Mouse (Mus musculus) forebrain, embryonic 16.5 days (tissue): Measurements from ENCODE around the gene Dusp12. TPM values are rescaled to one million over a fixed set of nuclear protein-coding genes. Genes with fewer than 3 reads are reported as not detected.

ENCODE experiments used
- ATAC-seq: fragments of 200-750 bp; cut with Nextera tagmentation; 2 replicates; pipeline ENCODE4 v1.8.0; 2017; ENCODE audit warnings: mild to moderate bottlenecking, moderate library complexity
- H3K27ac ChIP-seq: fragments of 300-500 bp; sonication (generic); 2 replicates; pipeline ENCODE4 v1.5.1; 2014; ENCODE audit warnings: low read length, control low read depth
- H3K27me3 ChIP-seq: fragments of 300-500 bp; sonication (generic); replicated peaks from 2 replicates; pipeline ENCODE4 v1.6.1; 2014; ENCODE audit warnings: low read length; ENCODE audit not compliant: control insufficient read depth, insufficient read depth
- H3K36me3 ChIP-seq: fragments of 300-500 bp; sonication (generic); 2 replicates; pipeline ENCODE4 v1.6.1; 2014; ENCODE audit not compliant: control insufficient read depth, insufficient read depth
- H3K4me1 ChIP-seq: fragments of 300-500 bp; sonication (generic); replicated peaks from 2 replicates; pipeline ENCODE4 v1.6.1; 2014; ENCODE audit warnings: low read length; ENCODE audit not compliant: control insufficient read depth, insufficient read depth
- H3K4me2 ChIP-seq: fragments of 300-500 bp; sonication (generic); 2 replicates; pipeline ENCODE4 v1.6.1; 2014; ENCODE audit warnings: mild to moderate bottlenecking, low read length, control low read depth
- H3K4me3 ChIP-seq: fragments of 300-500 bp; sonication (generic); replicated peaks from 2 replicates; pipeline ENCODE4 v1.5.1; 2014; ENCODE audit warnings: mild to moderate bottlenecking, low read length, control low read depth
- H3K9ac ChIP-seq: fragments of 300-500 bp; sonication (generic); replicated peaks from 2 replicates; pipeline ENCODE4 v1.6.1; 2014; ENCODE audit warnings: low read depth, low read length, control low read depth
- H3K9me3 ChIP-seq: fragments of 300-500 bp; sonication (generic); 2 replicates; pipeline ENCODE4 v1.6.1; 2016; ENCODE audit warnings: low read length; ENCODE audit not compliant: control insufficient read depth
- WGBS: fragments of 180-500 bp; shearing (Covaris S2); extraction: QIAGEN DNeasy Blood & Tissue Kit; methylation state at CpG from one replicate; pipeline ENCODE4 v1.1.7; 2014; 5-methylcytosine and 5-hydroxymethylcytosine counted together
- polyA plus RNA-seq: library from polyadenylated mRNA; unstranded; fragments of >200 nt; fragmentation: Nextera tagmentation; extraction: Ambion mirVana; gene quantifications from 2 replicates; pipeline ENCODE4 v1.2.1, GENCODE M21; 2015

Dusp12 gene
- polyA plus RNA-seq, 1 experiment from 2014 or later = 39.2 TPM

DNA sequence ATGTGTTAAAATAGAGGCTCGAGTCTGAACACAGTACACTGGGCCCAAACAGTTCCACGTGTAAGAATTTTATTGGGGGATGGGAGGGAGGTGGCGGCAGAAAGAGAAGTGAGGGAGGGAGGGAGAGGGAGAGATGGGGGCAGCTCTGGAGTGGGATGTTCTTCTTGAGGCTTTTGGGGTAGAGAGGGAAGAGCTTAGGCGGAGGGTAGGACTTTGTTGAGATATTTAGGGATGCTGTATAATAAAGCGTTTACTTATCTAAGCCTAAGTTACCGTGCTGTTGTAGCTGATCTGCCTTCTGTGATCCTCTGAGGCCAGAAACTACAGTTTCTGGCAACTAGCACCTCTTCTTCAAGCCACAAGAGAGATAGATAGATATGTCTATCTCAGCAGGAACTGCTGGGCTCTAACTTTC lies 711 bp upstream of the Dusp12 start:
- no peak for ATAC-seq
- H3K4me2 ChIP-seq = no peak overlapping the region
- H3K36me3 ChIP-seq = no peaks in the 10 kb centered on the region
- no peak overlapping the region for H3K4me3 ChIP-seq
- peaks cover 15% of the 10 kb centered on the region for H3K4me1 ChIP-seq
- H3K9ac ChIP-seq = no peak overlapping the region
- WGBS = 57% methylated on average over 6 of the region's 6 CpGs
- no peak overlapping the region for H3K27ac ChIP-seq
- no peaks in the 10 kb centered on the region for H3K27me3 ChIP-seq
- H3K9me3 ChIP-seq = no peaks in the 10 kb centered on the region

DNA sequence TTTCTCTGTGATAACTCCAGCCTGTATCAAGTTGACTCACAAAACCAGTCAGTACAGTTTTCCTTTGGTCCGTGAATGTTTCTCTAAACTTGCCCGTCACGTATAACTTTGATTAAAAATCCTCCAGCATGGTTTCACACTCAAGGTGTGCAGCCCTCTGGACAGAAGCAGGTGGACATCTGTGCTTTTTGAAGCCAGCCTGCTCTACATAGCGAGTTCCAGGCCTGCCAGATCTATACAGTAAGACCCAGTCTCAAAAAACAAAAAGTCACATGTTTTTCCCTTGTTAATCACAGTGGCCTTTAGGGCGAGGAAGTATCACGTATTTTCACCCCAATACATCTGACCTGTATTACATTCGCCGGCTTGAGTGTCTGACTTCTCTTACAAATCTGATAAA lies 950 bp downstream of the Dusp12 start:
- Histone ChIP-seq H3K9me3 (no peaks in the 10 kb centered on the region), H3K9ac (peak overlapping the region; percentile 73), H3K27me3 (no peaks in the 10 kb centered on the region), H3K4me3 (peak overlapping the region; percentile 64), H3K4me2 (peak overlapping the region; percentile 83), H3K27ac (no peak overlapping the region; the same call in 1 of the 2 replicates), H3K4me1 (peaks cover 15% of the 10 kb centered on the region), H3K36me3 (peaks cover under 1% of the 10 kb centered on the region)
- 25% methylated on average over 8 of the region's 8 CpGs for WGBS
- ATAC-seq = no peak

DNA sequence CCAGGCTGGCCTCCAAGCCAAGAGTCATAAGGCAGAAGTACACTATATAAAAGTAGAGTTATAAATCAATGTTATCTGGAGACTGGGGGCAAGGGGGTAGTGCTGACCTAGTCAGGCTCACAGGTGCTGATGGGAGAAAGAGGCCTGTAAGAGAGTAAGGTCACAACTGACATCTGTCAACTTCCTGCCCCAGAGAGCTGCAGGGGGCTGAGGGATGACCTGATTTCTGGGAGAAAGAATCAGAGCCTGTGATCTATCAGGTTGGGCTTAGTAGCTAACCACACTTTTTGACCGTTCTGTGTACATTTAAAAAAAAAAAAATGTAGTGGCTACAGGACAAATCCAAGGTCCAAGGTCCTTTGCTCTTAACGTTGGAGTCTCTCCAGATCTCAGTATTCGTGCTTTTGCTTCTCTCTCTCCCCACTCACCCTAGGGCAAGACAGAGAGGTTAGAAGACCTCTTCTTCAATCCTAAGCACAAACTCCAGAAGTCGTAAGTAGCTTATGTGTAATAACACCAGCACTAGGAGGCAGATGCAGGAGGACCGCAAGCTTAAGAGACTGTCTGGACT lies 2.3 kb downstream of the Dusp12 start:
- 91% methylated on average over 5 of the region's 5 CpGs for WGBS
- no peak for ATAC-seq
- H3K4me2 ChIP-seq = no peak overlapping the region
- no peak overlapping the region for H3K9ac ChIP-seq
- H3K27me3 ChIP-seq = no peaks in the 10 kb centered on the region
- H3K27ac ChIP-seq = no peak overlapping the region
- no peak overlapping the region for H3K4me3 ChIP-seq
- no peaks in the 10 kb centered on the region for H3K9me3 ChIP-seq
- peaks cover 6% of the 10 kb centered on the region for H3K36me3 ChIP-seq
- peaks cover 15% of the 10 kb centered on the region for H3K4me1 ChIP-seq

DNA sequence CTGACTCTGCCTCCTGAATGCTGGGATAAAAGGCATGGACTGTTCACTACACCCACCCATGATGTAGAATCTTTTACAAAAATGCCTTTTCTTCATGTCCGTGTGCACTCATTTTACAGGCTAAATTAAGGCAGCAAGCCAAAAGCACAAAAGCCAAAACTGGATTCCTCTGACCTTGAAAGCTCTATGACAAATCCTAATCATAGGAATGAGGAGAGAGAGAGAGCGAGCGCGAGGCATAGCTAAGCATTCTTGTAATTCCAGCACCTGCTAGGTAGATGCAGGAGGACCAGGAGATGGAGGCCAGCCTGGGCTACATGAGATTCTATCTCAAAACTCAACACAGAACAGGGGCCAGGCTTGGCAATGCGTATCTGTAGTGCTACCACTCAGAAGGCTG lies 8.4 kb downstream of the Dusp12 start:
- H3K4me1 ChIP-seq = no peaks in the 10 kb centered on the region
- no peak overlapping the region for H3K27ac ChIP-seq
- 93% methylated on average over 5 of the region's 5 CpGs for WGBS
- no peaks in the 10 kb centered on the region for H3K9me3 ChIP-seq
- H3K36me3 ChIP-seq = peaks cover 11% of the 10 kb centered on the region
- no peak overlapping the region for H3K4me2 ChIP-seq
- no peaks in the 10 kb centered on the region for H3K27me3 ChIP-seq
- no peak overlapping the region for H3K4me3 ChIP-seq
- no peak for ATAC-seq
- H3K9ac ChIP-seq = no peak overlapping the region

DNA sequence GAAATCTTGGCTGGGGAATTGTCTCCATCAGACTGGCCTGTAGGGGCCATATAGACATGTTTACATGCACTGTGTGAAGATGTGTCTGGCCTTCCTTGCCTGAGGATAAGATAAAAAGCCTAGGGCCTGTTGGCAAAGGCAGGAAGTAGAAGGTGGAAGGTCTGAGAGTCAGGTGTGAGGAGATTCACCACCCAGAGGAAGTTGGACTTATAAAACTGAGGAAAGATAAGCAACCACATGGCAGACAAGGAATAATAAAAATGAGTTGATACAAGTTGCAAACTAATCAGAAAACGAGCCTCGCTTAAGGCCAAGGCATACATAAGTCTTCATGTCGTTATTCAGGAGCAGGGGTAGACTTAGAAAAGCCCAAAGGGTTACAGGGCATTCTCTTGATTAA lies 9.7 kb downstream of the Dusp12 start:
- no peaks in the 10 kb centered on the region for H3K9me3 ChIP-seq
- H3K4me2 ChIP-seq = no peak overlapping the region
- H3K36me3 ChIP-seq = peaks cover 13% of the 10 kb centered on the region
- H3K27me3 ChIP-seq = no peaks in the 10 kb centered on the region
- 93% methylated on average over 3 of the region's 3 CpGs for WGBS
- no peak overlapping the region for H3K4me3 ChIP-seq
- H3K4me1 ChIP-seq = no peaks in the 10 kb centered on the region
- H3K9ac ChIP-seq = no peak overlapping the region
- no peak for ATAC-seq
- H3K27ac ChIP-seq = no peak overlapping the region

DNA sequence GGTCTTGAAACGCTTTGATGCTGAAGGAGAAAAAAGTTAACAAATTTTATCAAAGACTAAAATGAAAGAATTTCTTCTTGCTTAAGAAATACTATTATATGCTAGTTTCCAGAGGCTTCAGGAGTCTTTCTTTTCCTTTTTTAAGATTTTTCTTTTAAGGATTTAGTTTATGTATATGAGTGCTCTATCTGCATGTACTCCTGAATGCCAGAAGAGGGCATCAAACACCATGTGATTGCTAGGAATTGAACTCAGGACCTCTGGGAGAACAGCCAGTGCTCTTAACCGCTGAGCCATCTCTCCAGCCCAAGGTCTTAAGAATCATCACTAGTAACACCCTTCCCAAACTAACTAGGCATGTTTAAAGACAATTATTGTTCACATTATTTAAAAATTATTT lies 13.4 kb downstream of the Dusp12 start:
- no peak overlapping the region for H3K27ac ChIP-seq
- H3K9me3 ChIP-seq = no peaks in the 10 kb centered on the region
- ATAC-seq = no peak
- H3K9ac ChIP-seq = no peak overlapping the region
- peaks cover 7% of the 10 kb centered on the region; the same call in 1 of the 2 replicates for H3K36me3 ChIP-seq
- 87% methylated on average over 2 of the region's 2 CpGs for WGBS
- no peaks in the 10 kb centered on the region for H3K27me3 ChIP-seq
- no peak overlapping the region for H3K4me3 ChIP-seq
- peaks cover 3% of the 10 kb centered on the region; the same call in 1 of the 2 replicates for H3K4me1 ChIP-seq
- no peak overlapping the region for H3K4me2 ChIP-seq

DNA sequence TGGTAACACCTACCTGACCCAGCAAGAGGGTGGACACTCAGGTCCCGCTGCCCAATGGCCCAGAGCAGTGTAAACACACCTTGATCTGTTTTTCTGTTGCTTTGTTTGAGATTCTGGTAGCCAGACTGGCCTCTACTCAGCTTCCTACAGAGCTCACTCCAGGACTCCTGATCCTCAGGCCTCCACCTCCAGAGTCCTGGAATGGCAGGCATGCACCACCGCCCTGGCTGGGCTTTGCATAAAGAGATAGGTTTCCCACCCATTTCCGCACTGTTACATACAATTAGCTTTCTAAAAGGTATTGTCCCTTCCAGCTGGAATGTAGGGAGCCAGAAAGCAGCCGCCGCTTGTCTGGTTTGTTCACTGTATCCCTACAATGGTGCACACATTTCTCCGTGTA lies 13.9 kb downstream of the Dusp12 start:
- 84% methylated on average over 6 of the region's 6 CpGs for WGBS

DNA sequence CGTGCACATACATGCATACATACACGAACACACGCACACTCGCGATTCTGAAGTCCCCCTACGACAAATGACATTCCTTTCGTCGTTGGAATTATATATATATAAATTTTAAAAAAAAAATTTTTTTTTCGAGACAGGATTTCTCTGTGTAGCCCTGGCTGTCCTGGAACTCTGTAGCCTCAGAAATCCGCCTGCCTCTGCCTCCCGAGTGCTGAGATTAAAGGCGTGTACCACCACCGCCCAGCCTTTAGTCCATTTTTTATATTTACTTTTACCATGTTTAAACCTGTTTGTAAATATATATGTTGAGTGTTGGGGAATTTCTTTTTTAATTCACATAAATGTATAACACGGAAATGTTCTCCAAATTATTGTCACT lies 16.4 kb downstream of the Dusp12 start:
- 19% methylated on average over 14 of the region's 14 CpGs for WGBS
- peak overlapping the region; percentile 55 for H3K4me3 ChIP-seq
- peak overlapping the region; percentile 81 for H3K4me2 ChIP-seq
- H3K36me3 ChIP-seq = 0 out of 2 replicates have a peak, but pooled peaks cover 2% of the 10 kb centered on the region
- peak; percentile 27 for ATAC-seq
- H3K27me3 ChIP-seq = no peaks in the 10 kb centered on the region
- H3K9me3 ChIP-seq = no peaks in the 10 kb centered on the region
- H3K9ac ChIP-seq = peak overlapping the region; percentile 55
- H3K4me1 ChIP-seq = peaks cover 10% of the 10 kb centered on the region
- H3K27ac ChIP-seq = 0 out of 2 replicates have a peak overlapping the region, but pooled peaks have one; percentile 39

More for the DNA sequence above, 13.9 kb downstream of the Dusp12 start:
- Histone ChIP-seq H3K4me2 (no peak overlapping the region), H3K27ac (no peak overlapping the region), H3K4me1 (peaks cover 7% of the 10 kb centered on the region), H3K36me3 (peaks cover 7% of the 10 kb centered on the region; the same call in 1 of the 2 replicates), H3K9ac (no peak overlapping the region), H3K4me3 (no peak overlapping the region), H3K27me3 (no peaks in the 10 kb centered on the region), H3K9me3 (no peaks in the 10 kb centered on the region)
- no peak for ATAC-seq

DNA sequence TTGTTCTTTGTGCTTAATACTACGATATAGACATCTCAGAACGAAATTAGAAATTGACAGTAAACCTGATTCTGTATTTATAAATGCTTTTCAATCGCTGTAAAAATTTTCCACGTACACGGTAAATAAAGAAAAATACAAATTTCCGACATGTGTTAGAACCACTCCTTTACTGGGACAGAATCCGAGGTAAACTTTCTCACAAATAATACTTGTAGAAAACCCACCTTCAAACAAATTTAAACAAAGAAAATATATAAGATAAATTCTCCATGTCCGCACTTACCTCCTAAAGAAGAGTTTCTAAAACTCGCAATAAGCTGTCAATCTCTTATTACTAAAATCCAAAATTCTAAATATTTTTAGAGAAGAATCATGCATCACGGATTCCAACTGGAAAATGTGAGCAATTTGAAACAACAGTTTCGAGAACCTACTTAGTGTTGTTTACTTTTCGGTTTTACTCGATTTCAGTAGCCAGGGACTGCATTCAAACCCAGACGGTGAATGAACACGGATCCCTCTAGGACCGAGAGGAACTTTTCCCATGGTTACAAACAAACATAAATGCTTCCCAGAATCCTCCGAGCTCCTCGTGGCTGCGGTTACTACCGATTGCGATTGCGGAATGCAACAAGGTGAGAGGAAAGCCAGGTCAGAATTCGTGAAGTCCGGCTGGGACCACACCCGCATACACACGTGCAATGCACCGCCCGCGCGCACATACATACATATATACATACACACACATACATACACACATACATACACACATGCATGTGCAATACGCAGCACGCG lies 17.0 kb downstream of the Dusp12 start:
- H3K36me3 ChIP-seq = 0 out of 2 replicates have a peak, but pooled peaks cover 2% of the 10 kb centered on the region
- H3K27ac ChIP-seq = 0 out of 2 replicates have a peak overlapping the region, but pooled peaks have one; percentile 39
- peak overlapping the region; percentile 88 for H3K9ac ChIP-seq
- peaks cover 10% of the 10 kb centered on the region for H3K4me1 ChIP-seq
- peak; percentile 89 for ATAC-seq
- under 1% methylated on average over 33 of the region's 33 CpGs for WGBS
- no peaks in the 10 kb centered on the region for H3K9me3 ChIP-seq
- H3K4me2 ChIP-seq = peak overlapping the region; percentile 81
- H3K4me3 ChIP-seq = peak overlapping the region; percentile 96
- no peaks in the 10 kb centered on the region for H3K27me3 ChIP-seq
